Mouse (Mus musculus) CH12F3 (cell line): ENCODE results near the gene Kif2a.

ENCODE experiments used
- in situ Hi-C: fragments of 300-500 bp; cut with MboI; formaldehyde crosslinking; loops from 2 replicates; pipeline ENCODE4 v1.14.3; 2020; ENCODE audit warnings: low sequenced_read_pairs

The Kif2a gene

DNA sequence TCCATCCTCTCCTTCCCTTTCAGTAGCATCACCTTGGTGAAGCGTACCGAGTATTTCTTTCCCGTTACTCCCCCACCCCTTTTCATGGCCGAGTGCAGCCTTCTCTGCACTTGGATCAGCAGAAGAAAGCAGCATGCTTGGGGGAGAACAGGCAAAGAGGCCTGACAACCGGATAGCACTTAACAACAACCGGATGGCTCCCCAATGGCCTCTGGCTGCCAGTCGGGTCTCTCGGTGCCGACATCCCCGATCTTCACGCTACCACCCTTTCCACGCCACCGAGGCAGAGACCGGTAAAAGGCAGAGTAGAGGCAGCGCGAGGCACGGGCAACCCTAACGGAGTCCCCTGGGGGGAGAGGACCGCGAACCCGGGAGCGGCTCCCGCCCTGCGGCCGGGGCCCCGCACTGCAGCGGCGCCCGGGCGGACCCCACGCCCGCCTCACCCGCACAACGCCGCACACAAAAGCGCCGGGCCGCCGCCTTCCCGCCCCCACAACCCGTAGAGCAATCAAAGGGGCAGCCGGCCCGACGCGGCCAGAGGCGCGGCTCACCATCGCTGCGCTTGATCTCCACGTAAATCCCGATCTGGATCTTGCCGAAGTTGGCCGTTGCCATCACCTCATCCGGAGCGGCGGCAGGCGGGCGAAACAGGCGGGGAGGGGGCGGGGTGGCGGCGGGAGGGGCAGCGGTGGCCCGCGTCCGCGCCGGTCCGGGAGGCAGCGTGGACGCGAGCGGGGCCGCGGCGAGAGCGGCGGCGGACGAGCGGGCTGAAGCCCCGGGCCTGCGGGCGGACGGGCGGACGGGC is at the start of gene Kif2a:
Gene Kif2a, minus strand, starts transcription at position 666 of the 805 bp plus-strand sequence.
- in situ Hi-C loops: no loop called here

DNA sequence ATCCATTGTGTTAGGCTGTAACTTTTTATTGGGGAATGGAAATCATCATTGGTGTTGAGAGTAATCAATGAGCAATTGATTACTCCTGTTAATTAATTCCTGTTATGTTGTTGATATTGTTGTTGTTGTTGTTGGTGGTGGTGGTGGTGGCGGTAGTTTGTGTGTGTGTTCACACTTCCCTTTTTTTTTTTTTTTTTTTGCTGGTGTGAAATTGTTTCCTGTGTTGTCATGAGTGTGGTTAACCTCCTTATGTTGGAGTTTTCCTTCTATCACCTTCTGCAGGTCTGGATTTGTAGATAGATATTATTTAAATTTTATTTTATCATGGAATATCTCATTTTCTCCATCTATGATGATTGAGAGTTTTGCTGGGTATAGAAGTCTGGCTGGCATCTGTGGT is 47.1 kb upstream of the Kif2a start:
- in situ Hi-C loops: no loop called here

DNA sequence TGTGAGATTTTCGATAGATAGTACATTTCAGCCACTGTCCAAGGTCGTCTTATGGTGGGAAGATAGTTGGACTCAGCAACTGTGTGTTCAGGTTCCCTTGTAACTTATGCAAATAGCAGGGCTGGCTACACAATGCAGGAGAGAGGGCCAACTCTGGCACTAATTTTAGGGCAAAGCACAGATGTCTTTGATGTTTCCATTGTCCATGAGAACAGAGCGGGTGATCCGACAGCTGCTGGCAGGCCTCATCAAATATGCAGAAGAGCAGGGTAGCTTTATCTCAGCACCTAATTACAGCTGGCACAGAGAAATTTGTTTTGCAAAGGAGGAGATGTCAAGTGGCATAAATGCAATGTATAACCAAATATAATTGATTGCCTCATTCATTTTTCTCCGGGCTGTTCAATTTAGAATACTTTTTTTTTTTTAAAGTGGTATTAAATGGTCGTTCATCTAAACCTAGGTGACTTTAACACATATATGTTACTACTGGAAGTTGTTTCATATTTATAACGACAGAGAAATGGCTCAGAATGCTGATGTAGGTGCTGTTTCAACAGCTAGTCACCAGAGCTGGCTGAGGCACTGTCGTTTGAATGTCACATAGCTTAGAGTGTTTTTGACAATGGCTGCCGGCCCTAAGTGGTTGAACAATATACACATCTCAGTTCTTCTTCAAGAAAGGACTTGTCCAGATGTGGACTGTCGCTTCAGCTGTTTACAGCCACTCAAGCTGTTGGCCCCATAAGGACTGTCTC is 43.4 kb upstream of the Kif2a start:
- in situ Hi-C loops: no loop called here

DNA sequence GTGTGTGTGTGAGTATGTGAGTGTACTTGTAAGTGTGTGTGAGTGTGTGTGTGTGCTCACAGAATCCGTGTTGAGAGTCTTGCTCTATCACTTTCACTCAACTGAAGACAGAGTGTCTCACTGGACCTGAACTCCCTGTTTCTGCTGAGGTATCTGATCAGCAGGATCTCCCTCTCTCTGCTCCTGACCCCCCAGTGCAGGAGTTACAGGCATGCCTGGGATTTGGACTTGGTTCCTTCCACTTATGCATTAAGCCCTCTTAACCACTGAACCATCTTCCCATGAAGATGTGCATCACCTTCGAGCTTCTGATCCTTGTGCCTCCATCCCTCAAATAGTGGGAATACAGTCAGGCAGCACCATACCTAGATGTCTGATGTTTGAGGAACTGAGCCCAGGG is 42.3 kb upstream of the Kif2a start:
- in situ Hi-C loops: no loop called here

DNA sequence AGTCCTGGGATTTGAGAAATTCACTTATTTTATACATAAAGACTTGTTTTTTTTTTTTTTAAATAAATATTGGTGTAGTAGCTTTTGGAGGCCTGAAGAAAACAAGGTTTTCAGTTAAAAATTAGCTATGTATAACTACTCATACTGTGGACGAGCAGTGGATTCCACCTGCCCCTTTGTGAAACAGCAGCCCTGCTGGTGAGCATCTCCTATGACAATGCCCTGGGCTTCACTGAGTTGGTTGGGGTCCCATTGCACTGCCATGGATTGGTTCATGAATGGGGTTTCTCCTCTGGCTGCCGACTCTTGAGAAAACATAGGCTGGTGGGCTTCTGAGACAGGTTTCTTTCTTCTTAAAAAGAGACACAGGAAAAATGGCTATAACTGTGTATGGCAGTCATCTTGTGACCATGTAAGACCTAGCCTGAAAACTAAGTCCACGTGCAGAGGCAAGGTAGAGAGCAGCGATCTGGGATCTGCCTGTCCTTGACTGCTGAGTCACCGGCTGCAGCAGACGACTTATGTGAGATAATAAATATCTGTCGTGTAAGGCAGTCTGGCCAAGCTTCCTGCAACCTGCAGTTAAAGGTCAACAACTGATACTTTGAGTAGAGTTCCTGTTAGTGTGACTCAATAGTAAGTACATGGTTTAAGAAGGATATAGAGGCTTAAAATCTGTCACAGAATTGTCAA is 41.3 kb upstream of the Kif2a start:
- in situ Hi-C loops: no loop called here

DNA sequence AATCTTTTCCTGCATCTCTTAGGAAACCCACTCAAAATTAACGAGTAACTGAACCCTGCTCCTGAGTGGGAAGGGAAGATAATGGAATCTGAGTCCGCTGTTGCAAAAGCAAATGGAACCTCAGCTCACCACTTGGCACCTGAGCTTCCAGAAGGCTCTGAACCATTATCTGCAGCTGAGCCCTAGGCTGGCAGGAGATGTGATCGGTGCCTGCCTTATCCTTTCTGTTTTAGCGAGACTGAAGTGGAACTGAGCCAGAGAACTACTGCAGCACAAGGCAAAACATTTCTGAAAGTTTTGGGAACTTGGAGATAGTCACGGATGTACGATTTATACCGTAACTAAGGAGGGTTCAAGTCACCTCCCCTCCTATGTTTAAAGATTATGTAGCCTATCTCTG is 38.2 kb upstream of the Kif2a start:
- in situ Hi-C loops: no loop called here

DNA sequence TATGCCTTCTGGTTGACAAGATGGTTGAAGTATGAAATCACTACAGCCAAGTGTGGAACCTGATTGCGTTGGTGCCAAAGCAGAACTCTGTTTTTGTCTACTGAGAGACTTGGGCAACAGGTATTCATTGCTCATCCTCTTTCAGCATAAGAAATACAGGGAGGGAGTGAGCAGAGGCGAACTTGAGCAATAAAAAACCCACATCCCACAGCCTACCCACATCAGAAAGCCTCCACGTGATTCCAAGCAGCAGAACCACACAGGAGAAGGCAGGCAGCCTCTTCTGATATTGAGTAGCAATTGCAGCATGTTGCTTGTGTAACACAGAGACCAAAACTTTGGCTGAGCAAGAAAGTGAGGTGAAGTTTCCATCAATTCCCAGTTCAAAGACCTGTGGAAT is 37.5 kb upstream of the Kif2a start:
- in situ Hi-C loops: no loop called here

DNA sequence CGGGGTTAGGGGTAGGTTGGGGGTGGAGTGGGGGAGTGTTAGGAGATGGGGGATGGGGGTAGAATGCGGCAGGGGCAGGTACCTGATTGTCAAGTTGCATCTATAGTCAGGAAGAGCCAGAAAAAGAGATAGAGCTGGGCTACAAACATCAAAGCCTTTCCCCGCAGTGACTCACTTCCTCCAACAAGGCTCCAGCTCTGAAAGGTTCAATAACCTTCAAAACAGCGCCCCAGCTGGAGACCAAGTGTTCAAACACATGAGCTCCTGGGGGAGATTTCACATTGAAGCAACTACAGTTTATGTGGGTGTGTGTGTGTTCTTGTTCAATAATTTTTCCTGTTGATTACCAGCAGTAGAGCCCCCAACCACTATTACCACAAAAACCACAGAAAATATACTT is 34.4 kb upstream of the Kif2a start:
- in situ Hi-C loops: no loop called here

DNA sequence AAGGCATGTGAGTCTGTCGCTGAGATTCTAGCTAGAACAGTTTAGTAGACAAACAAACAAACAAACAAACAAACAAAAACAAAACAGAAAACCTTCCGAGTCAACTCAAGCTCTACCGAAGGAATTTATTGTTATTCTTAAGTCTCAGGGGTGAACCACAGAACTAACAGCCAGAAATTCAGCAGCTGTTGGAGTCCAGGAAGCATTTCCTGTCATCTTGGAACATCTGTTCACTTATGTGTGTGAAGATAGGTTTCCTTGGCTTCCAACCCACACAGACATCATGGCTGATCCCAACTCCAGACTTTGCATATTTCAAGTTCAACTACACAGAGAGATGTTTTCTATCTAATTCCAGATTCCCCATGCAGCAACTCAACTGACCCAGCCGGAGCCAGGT is 32.6 kb upstream of the Kif2a start:
- in situ Hi-C loops: no loop called here

DNA sequence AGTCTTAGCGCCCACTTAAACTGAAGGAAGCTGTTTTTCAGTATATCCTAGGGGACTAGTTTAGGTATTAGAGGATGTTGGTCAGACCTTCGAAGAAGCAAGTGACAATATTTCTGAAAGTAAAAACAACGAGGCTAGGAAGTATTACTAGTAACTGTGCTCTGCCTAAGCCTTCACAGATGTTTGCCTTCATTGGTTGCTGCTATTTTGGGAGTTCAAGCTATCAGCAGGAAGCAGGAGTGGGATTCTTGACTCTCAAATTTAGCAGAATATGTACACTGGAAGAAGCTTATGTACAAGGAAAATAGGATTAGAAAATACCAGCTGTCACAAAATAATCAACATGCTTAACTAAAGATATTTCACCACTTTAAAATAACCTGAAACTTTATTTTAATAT is 29.4 kb upstream of the Kif2a start:
- in situ Hi-C loops: no loop called here

DNA sequence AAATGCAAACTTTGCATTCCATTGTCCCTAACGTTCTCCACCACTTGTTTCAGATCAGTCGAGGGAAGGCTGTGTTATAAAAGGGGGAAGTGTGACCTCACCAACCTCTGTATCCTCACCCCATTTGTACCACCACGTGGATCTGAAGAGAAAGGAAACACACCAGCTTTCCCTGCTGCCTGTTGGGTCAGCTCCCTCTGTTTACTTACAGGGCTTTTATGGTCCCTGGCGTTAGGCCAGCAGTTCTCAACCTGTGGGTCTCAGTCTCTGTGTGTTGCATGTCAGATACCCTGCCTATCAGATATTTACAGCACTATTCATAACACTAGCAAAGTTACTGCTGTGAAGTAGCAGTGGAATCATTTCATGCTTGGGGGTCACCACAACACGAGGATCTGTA is 22.3 kb upstream of the Kif2a start:
- in situ Hi-C loops: no loop called here

DNA sequence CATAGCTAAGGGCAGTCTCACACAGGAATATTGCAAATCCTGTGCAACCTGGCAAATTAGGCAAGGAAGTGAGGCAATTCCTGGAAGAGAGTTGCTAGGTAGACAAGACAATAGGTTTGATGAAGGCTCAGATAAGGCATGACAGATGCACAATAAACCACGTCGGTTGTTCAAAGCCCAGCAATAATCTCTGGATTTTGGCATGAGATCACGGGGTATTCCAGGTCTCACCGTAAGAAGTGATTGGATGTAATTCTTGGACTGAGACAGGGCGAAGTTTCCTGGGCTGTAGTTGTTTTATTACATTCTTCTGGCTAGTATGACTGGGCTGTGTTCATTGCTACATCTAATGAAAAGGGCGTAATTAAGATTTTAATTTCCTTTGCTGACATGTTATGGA is 20.6 kb upstream of the Kif2a start:
- in situ Hi-C loops: no loop called here

DNA sequence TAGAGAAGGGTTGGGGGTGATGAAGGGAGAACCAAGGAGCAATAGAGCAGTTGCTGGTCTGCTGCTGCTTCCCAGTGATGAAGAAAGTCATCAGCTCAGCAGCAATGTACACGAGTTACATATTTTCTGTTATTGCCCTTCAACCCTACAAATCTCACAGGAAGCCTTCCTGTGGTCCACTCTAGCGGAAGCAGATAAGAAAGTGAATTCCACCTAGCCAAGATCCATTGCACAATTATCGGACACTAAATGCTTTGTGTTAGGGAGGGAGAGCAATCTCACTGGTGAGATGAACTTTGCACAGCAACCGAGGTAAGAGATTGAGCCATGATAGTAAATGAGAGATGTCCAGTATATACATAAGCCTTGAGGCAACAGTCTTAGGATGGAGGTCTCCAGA is 17.6 kb upstream of the Kif2a start:
- in situ Hi-C loops: no loop called here

DNA sequence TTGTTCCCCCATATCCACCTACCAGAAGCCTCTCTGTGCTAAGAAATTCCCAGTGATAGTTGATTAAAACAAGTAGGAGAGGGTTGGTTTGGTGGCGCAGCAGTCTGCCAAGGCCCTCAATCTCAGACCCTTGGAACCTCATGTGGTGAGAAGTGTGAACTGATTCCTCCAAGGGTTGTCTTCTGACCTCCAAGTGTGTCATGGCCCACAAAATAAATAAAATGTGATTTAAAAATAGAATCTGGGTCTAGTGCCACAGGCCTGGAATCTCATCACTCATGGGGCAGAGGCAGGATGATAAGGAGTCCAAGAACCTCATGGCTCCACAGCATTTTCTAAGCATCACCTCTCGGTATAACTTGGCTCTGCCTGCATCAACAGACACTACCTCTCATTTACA is 16.4 kb upstream of the Kif2a start:
- in situ Hi-C loops: no loop called here

DNA sequence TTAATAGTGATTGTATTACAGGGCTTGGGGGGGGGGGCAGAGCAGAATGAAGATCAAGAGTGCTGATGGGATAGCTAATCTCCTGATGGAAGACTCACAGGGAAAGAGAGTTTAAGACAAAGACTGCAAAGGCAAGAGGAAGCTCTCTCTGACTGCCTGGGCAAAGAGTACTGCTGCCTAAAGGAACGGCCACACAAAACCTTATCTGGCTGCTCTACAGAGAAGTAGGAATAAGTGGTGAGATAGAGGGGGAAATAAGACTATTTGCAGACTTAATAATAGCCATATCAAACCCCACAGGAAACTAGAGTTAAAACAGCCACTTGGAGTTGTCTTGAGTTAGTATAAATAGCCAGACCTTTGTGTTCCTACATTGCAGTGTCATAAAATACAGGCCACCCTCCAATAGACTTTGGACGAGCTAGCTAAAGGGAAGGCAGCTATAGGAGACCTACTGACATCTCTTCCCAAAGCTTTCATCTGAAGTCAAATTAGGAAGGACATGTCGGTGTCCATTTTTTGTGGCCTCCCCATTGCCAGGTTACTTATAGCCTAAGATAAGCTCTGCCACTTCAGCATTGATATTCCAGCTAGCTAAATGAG is 13.7 kb upstream of the Kif2a start:
- in situ Hi-C loops: no loop called here

DNA sequence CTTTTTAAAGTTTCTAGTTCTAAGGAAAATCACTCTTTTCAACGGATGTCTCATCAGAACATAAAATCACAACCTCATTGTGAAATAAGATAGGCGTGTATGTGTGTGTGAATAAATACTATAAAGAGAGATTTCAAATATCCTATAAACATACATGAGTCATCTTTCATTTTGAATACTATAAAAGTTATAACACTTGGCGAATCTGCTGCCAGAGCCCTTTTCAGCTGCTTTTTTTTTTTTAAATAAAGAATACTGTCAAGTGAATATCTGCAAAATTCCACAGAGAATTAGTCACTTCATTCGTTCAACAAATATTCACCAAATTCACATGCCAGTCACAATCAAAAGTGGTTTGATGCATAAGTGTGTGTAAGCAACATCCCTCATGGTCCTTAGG is 13.2 kb upstream of the Kif2a start:
- in situ Hi-C loops: no loop called here

DNA sequence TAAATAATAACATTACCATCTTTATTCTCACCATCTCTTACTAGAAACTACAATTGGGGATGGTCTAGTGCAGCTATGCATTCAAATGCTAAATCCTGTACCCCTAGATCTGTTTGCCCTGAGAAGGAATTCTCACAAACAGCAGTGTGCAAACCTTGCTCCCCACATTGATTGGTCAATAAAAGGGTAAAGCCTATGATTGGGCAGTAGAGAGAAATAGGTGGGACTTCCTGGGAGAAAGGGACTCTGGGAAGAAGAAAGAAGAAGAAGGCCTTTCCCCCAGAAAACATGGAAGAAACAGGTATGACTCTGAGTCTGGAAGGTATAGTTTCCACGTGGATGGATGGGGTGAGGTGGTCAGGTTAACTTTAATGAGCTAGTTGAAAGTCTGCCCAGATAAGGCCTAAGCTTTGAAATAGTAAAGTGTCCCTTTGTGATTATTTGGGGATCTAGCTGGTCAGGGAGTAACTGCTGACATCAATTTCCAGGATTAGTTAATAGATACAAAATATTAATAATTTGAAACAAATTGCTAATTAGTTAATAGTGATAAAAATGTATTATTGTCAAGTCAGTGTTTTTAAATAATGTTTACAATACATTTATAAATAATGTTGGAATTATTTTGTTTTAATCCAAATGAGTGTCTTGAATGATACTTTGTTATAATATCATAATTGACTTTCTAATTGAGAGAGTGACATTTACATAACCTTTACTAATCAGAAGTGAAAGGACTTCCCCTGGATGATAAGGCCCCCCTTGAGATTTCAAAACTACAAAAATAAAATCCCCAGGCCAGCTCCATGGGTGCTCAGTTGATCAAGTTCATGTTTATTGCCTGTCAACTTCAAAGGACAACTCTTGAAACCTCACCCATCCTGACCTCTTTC is 12.3 kb upstream of the Kif2a start:
- in situ Hi-C loops: no loop called here

DNA sequence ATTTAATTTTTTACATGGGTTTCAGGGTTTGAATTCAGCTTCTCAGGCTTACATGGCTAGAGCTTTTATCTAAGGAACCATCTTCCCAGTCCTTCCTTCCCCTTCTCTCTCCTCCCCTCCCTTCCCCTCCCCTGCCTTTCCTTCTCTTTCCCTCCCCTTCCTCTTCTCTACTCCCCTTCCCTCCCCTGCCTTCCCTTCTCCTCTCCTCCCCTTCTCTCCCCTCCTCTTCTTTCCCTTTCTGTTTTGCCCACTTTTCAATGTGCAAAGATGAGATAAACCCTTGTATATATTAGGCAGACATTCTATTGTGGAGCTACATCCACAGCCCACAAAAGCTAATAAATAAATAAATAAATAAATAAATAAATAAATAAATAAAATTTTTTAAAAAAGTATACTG is 9.3 kb upstream of the Kif2a start:
- in situ Hi-C loops: no loop called here

DNA sequence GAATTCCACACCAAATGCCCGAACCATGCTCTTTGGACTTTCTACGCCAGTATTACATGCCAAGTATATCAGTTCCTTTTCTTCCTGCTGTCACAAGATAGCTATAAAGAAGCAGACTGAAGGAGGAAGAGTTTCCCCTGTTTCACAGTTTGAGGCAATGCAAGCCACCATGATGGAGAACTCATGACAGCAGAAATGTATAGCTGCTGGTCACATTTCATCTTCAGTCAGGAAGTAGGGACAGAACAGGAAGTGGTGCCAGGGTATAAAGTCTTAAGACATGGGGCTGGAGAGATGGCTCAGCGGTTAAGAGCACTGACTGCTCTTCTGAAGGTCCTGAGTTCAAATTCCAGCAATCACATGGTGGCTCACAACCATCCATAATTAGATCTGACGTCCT is 5.3 kb upstream of the Kif2a start:
- in situ Hi-C loops: no loop called here

DNA sequence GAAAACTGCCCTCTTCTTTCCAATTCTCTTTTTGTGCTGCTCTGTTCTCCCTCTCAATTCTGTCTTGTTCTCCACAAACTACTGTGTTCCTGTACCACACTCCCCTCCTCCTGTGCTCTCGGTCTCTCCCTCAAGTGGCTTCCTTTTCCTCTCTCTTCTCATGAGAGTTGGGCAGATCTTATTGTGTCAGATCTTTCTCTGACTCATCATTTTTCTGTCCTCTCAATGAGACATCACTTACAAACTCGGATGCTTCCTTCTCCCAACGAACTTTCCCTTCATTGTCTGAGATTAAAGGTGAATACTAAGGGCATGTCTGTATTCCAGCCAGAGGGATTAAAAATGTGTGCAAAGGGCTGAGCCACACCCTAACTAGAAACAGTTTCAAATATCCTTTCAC is 3.7 kb upstream of the Kif2a start:
- in situ Hi-C loops: no loop called here
